Mouse (Mus musculus): ENCODE measurements at regions not wholly inside any gene's neighbourhood (a gene's known extent, or its start where the extent isn't known, plus 50 kb on each side); places are given as distances from the start of the nearest gene placed in this dataset. TPM values are rescaled to one million over a fixed set of nuclear protein-coding genes. Genes with fewer than 3 reads are reported as not detected.
"Not testable (repeated sequence)": the region's sequence is repeated elsewhere in the genome, so short reads cannot be mapped to it uniquely, and the experiment has no call there.

GRCm38 (mm10) chr1:164998621-164999020, 63.3 kb upstream of the Xcl1 start:
- no peak for DNase-seq
- TF ChIP-seq CTCF (IDR thresholded peaks at IDR 0.05), result no peak
- peak overlapping the region; percentile 59 for H3K27ac ChIP-seq

GRCm38 (mm10) chr1:164997660-164998059, 62.3 kb upstream of the Xcl1 start:
- TF ChIP-seq CTCF (IDR thresholded peaks at IDR 0.05), result no peak
- intact Hi-C loops (cut with DNase I), result no loop called here
- DNase-seq, result peak; percentile 41
- Histone ChIP-seq H3K27ac (no peak overlapping the region), H3K4me3 (no peak overlapping the region)

More at GRCm38 (mm10) chr1:164998621-164999020, 63.3 kb upstream of the Xcl1 start:
- H3K4me3 ChIP-seq, result no peak overlapping the region
- intact Hi-C loops (cut with DNase I), result no loop called here

GRCm38 (mm10) chr1:164994247-164994660, 58.9 kb upstream of the Xcl1 start:
- Histone ChIP-seq H3K27ac (no peak overlapping the region), H3K4me3 (no peak overlapping the region; the same call in 1 of the 2 replicates)
- intact Hi-C loops (cut with DNase I), result no loop called here
- peak; percentile 39 for DNase-seq
- no peak for TF ChIP-seq CTCF (IDR thresholded peaks at IDR 0.05)

GRCm38 (mm10) chr1:164993175-164993875, 58.0 kb upstream of the Xcl1 start:
- DNase-seq; H3K4me3 ChIP-seq; intact Hi-C loops (cut with DNase I); H3K27ac ChIP-seq: not testable (repeated sequence)

- peak; percentile 72 for DNase-seq
- intact Hi-C loops (cut with DNase I), result no loop called here
- TF ChIP-seq CTCF (IDR thresholded peaks at IDR 0.05), result no peak
- H3K27ac ChIP-seq, result no peak overlapping the region
- no peak overlapping the region for H3K4me3 ChIP-seq
Observed at GRCm38 (mm10) chr1:164988982-164989381, 53.7 kb upstream of the Xcl1 start.

- TF ChIP-seq CTCF (IDR thresholded peaks at IDR 0.05), result no peak
- DNase-seq, result no peak
- intact Hi-C loops (cut with DNase I), result no loop called here
- no peak overlapping the region; the same call in 1 of the 2 replicates for H3K27ac ChIP-seq
- H3K4me3 ChIP-seq, result no peak overlapping the region
Observed at GRCm38 (mm10) chr1:164988191-164988590, 52.9 kb upstream of the Xcl1 start.

GRCm38 (mm10) chr1:164985521-164985920, 50.2 kb upstream of the Xcl1 start:
- H3K27ac ChIP-seq; DNase-seq; H3K4me3 ChIP-seq; intact Hi-C loops (cut with DNase I): not testable (repeated sequence)

Small RNA genes in the stretch of these regions (microRNA-seq; reads per million reads assigned to microRNA genes)
- not detected for gene Gm26042

All from gastrocnemius, adult 2 months (tissue).